In genomic region chr3:95217255-95218134, GRCm38 (mm10) we compare ENCODE assay signal across 8 mouse cellular contexts. TPM values are rescaled to one million over a fixed set of nuclear protein-coding genes. Genes with fewer than 3 reads are reported as not detected.
DNase-seq lines count a peak whose midpoint lies in the region; ATAC-seq and TF ChIP-seq lines count a peak whose summit lies in the region.

Gene Gabpb2, minus strand, starts transcription at chr3:95217916.

- no peaks in the 10 kb centered on the region for H3K27me3 ChIP-seq in embryonic facial prominence, embryonic 13.5 days
- no peaks in the 10 kb centered on the region for H3K27me3 ChIP-seq in limb, embryonic 14.5 days (ENCODE audit: control insufficient read depth, insufficient read depth, low read length)
- no peaks in the 10 kb centered on the region for H3K27me3 ChIP-seq in midbrain, postnatal 0 days (ENCODE audit: insufficient read depth, low read length)

- peak; percentile 86 for ATAC-seq in embryonic facial prominence, embryonic 13.5 days (ENCODE audit: insufficient number of reproducible peaks, insufficient read depth, low FRiP score, low TSS enrichment, low read depth)
- ATAC-seq in limb, embryonic 14.5 days (ENCODE audit: low FRiP score, low read depth) = peak; percentile 90
- peak; percentile 91 for ATAC-seq in midbrain, postnatal 0 days (ENCODE audit: low FRiP score)

- peaks cover 53% of the 10 kb centered on the region for H3K36me3 ChIP-seq in embryonic facial prominence, embryonic 13.5 days
- H3K36me3 ChIP-seq in limb, embryonic 14.5 days (ENCODE audit: control insufficient read depth, insufficient read depth, low read length) = peaks cover 44% of the 10 kb centered on the region
- H3K36me3 ChIP-seq in midbrain, postnatal 0 days (ENCODE audit: insufficient read depth, low read length) = peaks cover 21% of the 10 kb centered on the region; the same call in 1 of the 2 replicates

- H3K4me2 ChIP-seq in embryonic facial prominence, embryonic 13.5 days = peak within 1 kb of the TSS; percentile 67
- H3K4me2 ChIP-seq in limb, embryonic 14.5 days (replicated peaks; ENCODE audit: low read depth, low read length, severe bottlenecking) = peak within 1 kb of the TSS; percentile 56
- peak within 1 kb of the TSS; percentile 67 for H3K4me2 ChIP-seq in midbrain, postnatal 0 days (ENCODE audit: low read depth, low read length, poor library complexity, severe bottlenecking)

- no peaks in the 10 kb centered on the region for H3K9me3 ChIP-seq in embryonic facial prominence, embryonic 13.5 days
- no peaks in the 10 kb centered on the region for H3K9me3 ChIP-seq in limb, embryonic 14.5 days (ENCODE audit: control insufficient read depth, low read length)
- H3K9me3 ChIP-seq in midbrain, postnatal 0 days (ENCODE audit: low read length) = no peaks in the 10 kb centered on the region

- peak within 1 kb of the TSS; percentile 99 for H3K27ac ChIP-seq in embryonic facial prominence, embryonic 13.5 days
- H3K27ac ChIP-seq in limb, embryonic 14.5 days (replicated peaks; ENCODE audit: low read depth, low read length) = peak within 1 kb of the TSS; percentile 100
- H3K27ac ChIP-seq in midbrain, postnatal 0 days (ENCODE audit: low read depth, low read length) = peak within 1 kb of the TSS; percentile 96

- peak; percentile 55; the same call in 1 of the 2 replicates for TF ChIP-seq POLR2A in limb, embryonic 14.5 days (IDR thresholded peaks at IDR 0.05; ENCODE audit: borderline replicate concordance, extremely low read depth, insufficient read depth, insufficient read length)

- 1% methylated on average over 56 of the region's 56 CpGs for WGBS in embryonic facial prominence, embryonic 13.5 days
- under 1% methylated on average over 55 of the region's 56 CpGs for WGBS in limb, embryonic 14.5 days
- WGBS in midbrain, postnatal 0 days = under 1% methylated on average over 52 of the region's 56 CpGs

- peak; percentile 94 for DNase-seq in 3134 (ENCODE audit: extremely low read depth, insufficient read length, low spot score)
- DNase-seq in adrenal gland, postnatal 36 days = peak; percentile 97 to 99
- DNase-seq in heart, adult 8-10 months (ENCODE audit: low spot score) = peak; percentile 95
- peak; percentile 97 for DNase-seq in kidney, adult 9 months
- DNase-seq in limb, embryonic 14.5 days (ENCODE audit: low spot score) = peak; percentile 94
- DNase-seq in midbrain, postnatal 0 days (ENCODE audit: low spot score) = peak; percentile 93
- DNase-seq in spleen, postnatal 14 days (ENCODE audit: low spot score in 2 of 2) = peak; percentile 95 to 96

- peak; percentile 82 for TF ChIP-seq CTCF in midbrain, postnatal 0 days (IDR thresholded peaks at IDR 0.05)

- H3K4me3 ChIP-seq in embryonic facial prominence, embryonic 13.5 days = peak within 1 kb of the TSS; percentile 66
- peak within 1 kb of the TSS; percentile 82 for H3K4me3 ChIP-seq in limb, embryonic 14.5 days (replicated peaks; ENCODE audit: low read length)
- peak within 1 kb of the TSS; percentile 63 for H3K4me3 ChIP-seq in midbrain, postnatal 0 days (ENCODE audit: low read depth, low read length)

- peak within 1 kb of the TSS; percentile 91 for H3K9ac ChIP-seq in embryonic facial prominence, embryonic 13.5 days
- peak within 1 kb of the TSS; percentile 93 for H3K9ac ChIP-seq in limb, embryonic 14.5 days (ENCODE audit: low read depth, low read length, severe bottlenecking)
- peak within 1 kb of the TSS; percentile 87 for H3K9ac ChIP-seq in midbrain, postnatal 0 days (replicated peaks; ENCODE audit: low read length, poor library complexity, severe bottlenecking)

- peaks cover 14% of the 10 kb centered on the region for H3K4me1 ChIP-seq in embryonic facial prominence, embryonic 13.5 days
- peaks cover 12% of the 10 kb centered on the region for H3K4me1 ChIP-seq in limb, embryonic 14.5 days (ENCODE audit: control insufficient read depth, insufficient read depth, low read length)
- H3K4me1 ChIP-seq in midbrain, postnatal 0 days (ENCODE audit: insufficient read depth, low read length) = no peaks in the 10 kb centered on the region

RNA-seq across cellular contexts. Expression of gene Gabpb2, which starts in this region (rescaled TPM):
- total RNA-seq in adrenal gland, postnatal 36 days (2021) = 10 to 100 TPM; 21.3 to 22.6 TPM
- 13.9 and 14.2 TPM in 2 replicates for polyA plus RNA-seq in embryonic facial prominence, embryonic 13.5 days (2015; fragmentation: Nextera tagmentation; extraction: Ambion mirVana)
- 10 to 100 TPM; 12.2 to 13.9 (median 13.2) TPM for total RNA-seq in heart, adult 8-10 months (2022)
- polyA plus RNA-seq in limb, embryonic 14.5 days (2012; rRNA removed) = 26.2 and 26.4 TPM in 2 replicates
- polyA plus RNA-seq in limb, embryonic 14.5 days (2014; fragmentation: Nextera tagmentation; extraction: Ambion mirVana) = 9.7 and 11.5 TPM in 2 replicates
- 6.5 and 7.6 TPM in 2 replicates for total RNA-seq in midbrain, postnatal 0 days (2014; rRNA removed)
- 1.5 and 1.6 TPM in 2 replicates for polyA plus RNA-seq in midbrain, postnatal 0 days (2015; fragmentation: Nextera tagmentation; extraction: Ambion mirVana)

Comparison
In these comparisons a context has a peak if more than half of its experiments do, and no peak if none do; other contexts are left out.
1. Peak in every context shown above with its lines: DNase-seq, ATAC-seq, H3K4me3 ChIP-seq and H3K27ac ChIP-seq.